Mouse (Mus musculus) C2C12 (cell line): Measurements from ENCODE around the gene Capg.

Experiments
- CTCF ChIP-seq: IDR thresholded peaks from one replicate; pipeline ENCODE4 v1.5.1; 2011; ENCODE audit not compliant: control insufficient read depth, insufficient read depth, insufficient read length
- MAX ChIP-seq: IDR thresholded peaks from one replicate; pipeline ENCODE4 v1.6.1; 2011; ENCODE audit warnings: mild to moderate bottlenecking, control low read depth
- USF1 ChIP-seq: IDR thresholded peaks from one replicate; pipeline ENCODE4 v1.6.1; 2011; ENCODE audit warnings: low read depth, mild to moderate bottlenecking, control low read depth, moderate library complexity

GRCm38 (mm10) chr6:72518842-72519241 lies 25.3 kb upstream of the Capg start:
- no peak for TF ChIP-seq CTCF
- TF ChIP-seq MAX: no peak
- TF ChIP-seq USF1: no peak
